Mouse (Mus musculus): ENCODE data around the gene Nhlrc4. TPM values are rescaled to one million over a fixed set of nuclear protein-coding genes. Genes with fewer than 3 reads are reported as not detected.

Gene Nhlrc4
- polyA plus RNA-seq, 1 experiment from 2014 or later: not detected

DNA sequence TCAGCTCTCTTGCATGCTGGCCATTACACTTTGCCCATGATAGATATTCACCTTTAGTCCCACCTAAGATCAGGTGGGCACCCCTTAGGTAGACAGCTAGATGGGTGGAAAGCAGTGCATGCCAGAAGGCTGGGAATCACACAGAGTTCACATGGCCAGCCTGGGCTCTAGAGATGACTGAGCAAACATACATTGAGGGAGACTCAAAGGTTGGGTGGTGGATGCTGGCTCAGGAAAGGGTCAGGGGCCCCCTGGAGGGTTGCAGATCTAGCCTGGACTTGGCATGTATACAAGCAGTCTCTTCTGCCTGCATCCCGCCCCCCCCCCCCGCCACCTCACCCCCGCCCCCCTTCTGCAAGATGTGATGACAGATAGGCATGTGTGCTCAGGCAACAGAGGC is 5.9 kb upstream of the Nhlrc4 start:
- WGBS: 0% methylated on average over 3 of the region's 3 CpGs
- no peak overlapping the region for H3K4me3 ChIP-seq (ENCODE audit: low read depth, low read length)
- H3K27me3 ChIP-seq (ENCODE audit: insufficient read depth, low read length): peaks cover 40% of the 10 kb centered on the region
- no peak overlapping the region for H3K4me2 ChIP-seq
- no peaks in the 10 kb centered on the region for H3K36me3 ChIP-seq (ENCODE audit: insufficient read depth)
- DNase-seq (no peak), ATAC-seq (ENCODE audit: insufficient read depth) (no peak)
- H3K9ac ChIP-seq: no peak overlapping the region
- H3K9me3 ChIP-seq (ENCODE audit: low read depth, low read length): no peaks in the 10 kb centered on the region
- no peaks in the 10 kb centered on the region for H3K4me1 ChIP-seq (ENCODE audit: insufficient read depth)
- TF ChIP-seq CTCF (IDR thresholded peaks at IDR 0.05; ENCODE audit: low read depth): no peak
- H3K27ac ChIP-seq (ENCODE audit: low read depth): no peak overlapping the region

GRCm38 (mm10) chr17:25949981-25950380 is 5.2 kb upstream of the Nhlrc4 start:
- DNase-seq (no peak), ATAC-seq (ENCODE audit: insufficient read depth) (no peak)
- Histone ChIP-seq H3K27ac (ENCODE audit: low read depth) (no peak overlapping the region), H3K4me3 (ENCODE audit: low read depth, low read length) (no peak overlapping the region), H3K27me3 (ENCODE audit: insufficient read depth, low read length) (peaks cover 40% of the 10 kb centered on the region), H3K4me1 (ENCODE audit: insufficient read depth) (no peaks in the 10 kb centered on the region), H3K9ac (no peak overlapping the region), H3K36me3 (ENCODE audit: insufficient read depth) (no peaks in the 10 kb centered on the region), H3K4me2 (no peak overlapping the region), H3K9me3 (ENCODE audit: low read depth, low read length) (no peaks in the 10 kb centered on the region)
- no peak for TF ChIP-seq CTCF (IDR thresholded peaks at IDR 0.05; ENCODE audit: low read depth)
- WGBS: 59% methylated on average over 5 of the region's 5 CpGs

GRCm38 (mm10) chr17:25948051-25948450 is 3.3 kb upstream of the Nhlrc4 start:
- H3K27ac ChIP-seq (ENCODE audit: low read depth): no peak overlapping the region
- TF ChIP-seq CTCF (IDR thresholded peaks at IDR 0.05; ENCODE audit: low read depth): no peak

GRCm38 (mm10) chr17:25947576-25947975 is 2.8 kb upstream of the Nhlrc4 start:
- no peaks in the 10 kb centered on the region for H3K9me3 ChIP-seq (ENCODE audit: low read depth, low read length)
- DNase-seq (no peak), ATAC-seq (ENCODE audit: insufficient read depth) (no peak)
- H3K4me2 ChIP-seq: no peak overlapping the region
- WGBS: 87% methylated on average over 4 of the region's 4 CpGs
- H3K4me1 ChIP-seq (ENCODE audit: insufficient read depth): no peaks in the 10 kb centered on the region
- TF ChIP-seq CTCF (IDR thresholded peaks at IDR 0.05; ENCODE audit: low read depth): no peak
- H3K4me3 ChIP-seq (ENCODE audit: low read depth, low read length): no peak overlapping the region
- H3K27ac ChIP-seq (ENCODE audit: low read depth): no peak overlapping the region
- no peaks in the 10 kb centered on the region for H3K36me3 ChIP-seq (ENCODE audit: insufficient read depth)
- peaks cover 29% of the 10 kb centered on the region for H3K27me3 ChIP-seq (ENCODE audit: insufficient read depth, low read length)
- H3K9ac ChIP-seq: no peak overlapping the region; the same call in 1 of the 2 replicates

More at GRCm38 (mm10) chr17:25948051-25948450, 3.3 kb upstream of the Nhlrc4 start:
- DNase-seq (no peak), ATAC-seq (ENCODE audit: insufficient read depth) (no peak)
- 76% methylated on average over 8 of the region's 8 CpGs for WGBS
- Histone ChIP-seq H3K36me3 (ENCODE audit: insufficient read depth) (no peaks in the 10 kb centered on the region), H3K27me3 (ENCODE audit: insufficient read depth, low read length) (peaks cover 33% of the 10 kb centered on the region), H3K4me3 (ENCODE audit: low read depth, low read length) (no peak overlapping the region), H3K4me1 (ENCODE audit: insufficient read depth) (no peaks in the 10 kb centered on the region), H3K4me2 (no peak overlapping the region), H3K9me3 (ENCODE audit: low read depth, low read length) (no peaks in the 10 kb centered on the region), H3K9ac (no peak overlapping the region)

GRCm38 (mm10) chr17:25946891-25947290 is 2.1 kb upstream of the Nhlrc4 start:
- Histone ChIP-seq H3K27me3 (ENCODE audit: insufficient read depth, low read length) (peaks cover 22% of the 10 kb centered on the region), H3K4me2 (no peak overlapping the region), H3K9ac (no peak overlapping the region; the same call in 1 of the 2 replicates), H3K36me3 (ENCODE audit: insufficient read depth) (no peaks in the 10 kb centered on the region), H3K4me3 (ENCODE audit: low read depth, low read length) (no peak overlapping the region), H3K27ac (ENCODE audit: low read depth) (no peak overlapping the region), H3K9me3 (ENCODE audit: low read depth, low read length) (no peaks in the 10 kb centered on the region), H3K4me1 (ENCODE audit: insufficient read depth) (no peaks in the 10 kb centered on the region)
- DNase-seq: no peak
- TF ChIP-seq CTCF (IDR thresholded peaks at IDR 0.05; ENCODE audit: low read depth): no peak
- 79% methylated on average over 8 of the region's 8 CpGs for WGBS
- no peak for ATAC-seq (ENCODE audit: insufficient read depth)

GRCm38 (mm10) chr17:25946349-25946748 is 1.6 kb upstream of the Nhlrc4 start:
- no peak overlapping the region for H3K4me3 ChIP-seq (ENCODE audit: low read depth, low read length)
- H3K36me3 ChIP-seq (ENCODE audit: insufficient read depth): no peaks in the 10 kb centered on the region
- H3K27ac ChIP-seq (ENCODE audit: low read depth): no peak overlapping the region
- H3K27me3 ChIP-seq (ENCODE audit: insufficient read depth, low read length): peaks cover 16% of the 10 kb centered on the region
- H3K4me1 ChIP-seq (ENCODE audit: insufficient read depth): no peaks in the 10 kb centered on the region
- H3K4me2 ChIP-seq: no peak overlapping the region
- WGBS: 69% methylated on average over 7 of the region's 7 CpGs
- no peak for TF ChIP-seq CTCF (IDR thresholded peaks at IDR 0.05; ENCODE audit: low read depth)
- no peak for ATAC-seq (ENCODE audit: insufficient read depth)
- DNase-seq: no peak
- H3K9me3 ChIP-seq (ENCODE audit: low read depth, low read length): no peaks in the 10 kb centered on the region
- H3K9ac ChIP-seq: no peak overlapping the region; the same call in 1 of the 2 replicates

DNA sequence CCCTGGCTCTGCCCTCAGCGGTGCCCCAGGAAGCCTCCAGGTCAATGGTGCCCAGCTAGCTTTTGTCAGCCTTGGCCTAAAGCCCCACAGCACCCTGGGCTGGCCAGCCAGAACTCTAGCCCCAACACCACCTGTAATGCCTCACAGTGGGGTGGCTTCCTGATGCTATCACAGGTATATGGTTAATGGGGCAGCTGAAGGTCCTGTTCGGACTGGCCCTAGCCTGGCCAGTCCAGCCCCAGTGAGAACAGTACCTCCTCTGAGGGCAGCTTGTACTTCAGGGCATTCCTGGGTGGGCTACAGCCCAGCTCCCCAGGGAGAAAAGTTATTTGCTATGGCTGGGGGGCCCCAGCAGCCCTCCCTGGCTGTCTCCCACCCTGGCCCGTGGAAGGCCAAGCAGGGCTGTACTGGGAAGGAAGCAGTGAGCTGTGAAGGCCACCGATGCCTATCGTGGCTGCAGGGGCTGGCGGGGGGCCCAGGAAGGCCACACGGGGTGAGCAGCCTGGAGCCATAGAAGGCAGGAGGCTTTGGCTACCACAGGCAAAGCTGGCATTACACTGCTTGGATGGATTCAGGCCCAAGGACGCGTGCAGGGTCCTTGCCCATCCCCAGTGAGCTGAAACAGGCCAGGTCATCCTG is 875 bp upstream of the Nhlrc4 start:
- Histone ChIP-seq H3K27ac (ENCODE audit: low read depth) (no peak overlapping the region), H3K4me3 (ENCODE audit: low read depth, low read length) (no peak overlapping the region), H3K27me3 (ENCODE audit: insufficient read depth, low read length) (peaks cover 9% of the 10 kb centered on the region), H3K9me3 (ENCODE audit: low read depth, low read length) (no peaks in the 10 kb centered on the region), H3K36me3 (ENCODE audit: insufficient read depth) (no peaks in the 10 kb centered on the region), H3K9ac (no peak overlapping the region), H3K4me2 (no peak overlapping the region), H3K4me1 (ENCODE audit: insufficient read depth) (no peaks in the 10 kb centered on the region; the same call in 1 of the 2 replicates)
- TF ChIP-seq CTCF (IDR thresholded peaks at IDR 0.05; ENCODE audit: low read depth): no peak
- 63% methylated on average over 9 of the region's 9 CpGs for WGBS
- DNase-seq: no peak
- ATAC-seq (ENCODE audit: insufficient read depth): no peak
